Mouse (Mus musculus) forebrain, embryonic 12.5 days (tissue): ENCODE measurements around the gene Atg4c. TPM values are rescaled to one million over a fixed set of nuclear protein-coding genes. Genes with fewer than 3 reads are reported as not detected.

Experiments
- ATAC-seq: fragments of 200-750 bp; cut with Nextera tagmentation; 2 replicates; pipeline ENCODE4 v1.8.0; 2017; ENCODE audit warnings: moderate TSS enrichment; ENCODE audit not compliant: low FRiP score
- H3K27ac ChIP-seq: fragments of 300-500 bp; sonication (generic); 2 replicates; pipeline ENCODE4 v1.5.1; 2016; ENCODE audit warnings: mild to moderate bottlenecking
- H3K27me3 ChIP-seq: fragments of 300-500 bp; sonication (generic); 2 replicates; pipeline ENCODE4 v1.6.1; 2016; ENCODE audit warnings: mild to moderate bottlenecking
- H3K36me3 ChIP-seq: fragments of 300-500 bp; sonication (generic); replicated peaks from 2 replicates; pipeline ENCODE4 v1.6.1; 2016; ENCODE audit warnings: mild to moderate bottlenecking
- H3K4me1 ChIP-seq: fragments of 300-500 bp; sonication (generic); 2 replicates; pipeline ENCODE4 v1.6.1; 2016
- H3K4me2 ChIP-seq: fragments of 300-500 bp; sonication (generic); 2 replicates; pipeline ENCODE4 v1.6.1; 2016; ENCODE audit warnings: mild to moderate bottlenecking, moderate library complexity
- H3K4me3 ChIP-seq: fragments of 300-500 bp; sonication (generic); replicated peaks from 2 replicates; pipeline ENCODE4 v1.5.1; 2016; ENCODE audit warnings: mild to moderate bottlenecking
- H3K9ac ChIP-seq: fragments of 300-500 bp; sonication (generic); 2 replicates; pipeline ENCODE4 v1.6.1; 2016; ENCODE audit warnings: mild to moderate bottlenecking
- H3K9me3 ChIP-seq: fragments of 300-500 bp; sonication (generic); 2 replicates; pipeline ENCODE4 v1.6.1; 2016
- WGBS: fragments of 180-500 bp; shearing (Covaris S2); methylation state at CpG from one replicate; pipeline ENCODE4 v1.1.7; 2016; 5-methylcytosine and 5-hydroxymethylcytosine counted together
- polyA plus RNA-seq: library from polyadenylated mRNA; unstranded; fragments of >200 nt; fragmentation: Nextera tagmentation; extraction: Ambion mirVana; gene quantifications from 2 replicates; pipeline ENCODE4 v1.2.1, GENCODE M21; 2016

The Atg4c gene
- polyA plus RNA-seq, 1 experiment from 2014 or later = 15.6 TPM

GRCm38 (mm10) chr4:99278876-99279275, 85.1 kb downstream of the Atg4c start:
- ATAC-seq = no peak
- peaks cover 11% of the 10 kb centered on the region for H3K4me1 ChIP-seq
- H3K4me2 ChIP-seq = no peak overlapping the region
- no peak overlapping the region for H3K9ac ChIP-seq
- 92% methylated on average over 7 of the region's 7 CpGs for WGBS
- no peaks in the 10 kb centered on the region for H3K9me3 ChIP-seq
- no peaks in the 10 kb centered on the region for H3K27me3 ChIP-seq
- no peak overlapping the region for H3K27ac ChIP-seq
- H3K36me3 ChIP-seq = no peaks in the 10 kb centered on the region
- H3K4me3 ChIP-seq = no peak overlapping the region

- H3K4me1 ChIP-seq = no peaks in the 10 kb centered on the region
- ATAC-seq = no peak
- H3K4me3 ChIP-seq = no peak overlapping the region
- no peaks in the 10 kb centered on the region for H3K9me3 ChIP-seq
- WGBS = 88% methylated on average over 7 of the region's 7 CpGs
- H3K27ac ChIP-seq = no peak overlapping the region
- no peaks in the 10 kb centered on the region for H3K27me3 ChIP-seq
- no peak overlapping the region for H3K4me2 ChIP-seq
- no peaks in the 10 kb centered on the region for H3K36me3 ChIP-seq
- no peak overlapping the region for H3K9ac ChIP-seq
These were observed 88.0 kb downstream of the Atg4c start for GRCm38 (mm10) chr4:99281711-99282110.

- H3K4me1 ChIP-seq = peaks cover 6% of the 10 kb centered on the region
- no peak overlapping the region for H3K4me2 ChIP-seq
- no peak overlapping the region for H3K27ac ChIP-seq
- ATAC-seq = no peak
- 89% methylated on average over 10 of the region's 10 CpGs for WGBS
- no peaks in the 10 kb centered on the region for H3K9me3 ChIP-seq
- no peak overlapping the region for H3K9ac ChIP-seq
- H3K27me3 ChIP-seq = no peaks in the 10 kb centered on the region
- no peaks in the 10 kb centered on the region for H3K36me3 ChIP-seq
- no peak overlapping the region for H3K4me3 ChIP-seq
These were observed 95.6 kb downstream of the Atg4c start for GRCm38 (mm10) chr4:99289286-99289685.

- peaks cover 9% of the 10 kb centered on the region; the same call in 1 of the 2 replicates for H3K9me3 ChIP-seq
- ATAC-seq = no peak
These were observed 104.9 kb downstream of the Atg4c start for GRCm38 (mm10) chr4:99298676-99299075.

GRCm38 (mm10) chr4:99304793-99305192, 111.1 kb downstream of the Atg4c start:
- Histone ChIP-seq H3K4me1 (no peaks in the 10 kb centered on the region), H3K9me3 (peaks cover 9% of the 10 kb centered on the region; the same call in 1 of the 2 replicates), H3K36me3 (no peaks in the 10 kb centered on the region), H3K27ac (no peak overlapping the region), H3K9ac (no peak overlapping the region), H3K4me3 (no peak overlapping the region), H3K4me2 (no peak overlapping the region), H3K27me3 (0 out of 2 replicates have a peak, but pooled peaks cover 2% of the 10 kb centered on the region)
- WGBS = 89% methylated on average over 13 of the region's 13 CpGs
- no peak for ATAC-seq

More at GRCm38 (mm10) chr4:99298676-99299075, 104.9 kb downstream of the Atg4c start:
- no peaks in the 10 kb centered on the region for H3K36me3 ChIP-seq
- no peak overlapping the region for H3K4me3 ChIP-seq
- WGBS = 15% methylated on average over 4 of the region's 4 CpGs
- no peak overlapping the region for H3K27ac ChIP-seq
- no peaks in the 10 kb centered on the region for H3K27me3 ChIP-seq
- peaks cover 7% of the 10 kb centered on the region for H3K4me1 ChIP-seq
- H3K4me2 ChIP-seq = no peak overlapping the region
- no peak overlapping the region for H3K9ac ChIP-seq

Other genes starting within 250 kb of the Atg4c start
- gene Angptl3, start 163.0 kb upstream of the Atg4c start, polyA plus RNA-seq = 1.6 and 2.5 TPM in 2 replicates
- 122 and 129 TPM in 2 replicates for gene Dock7, start 73.0 kb upstream of the Atg4c start, polyA plus RNA-seq
- 0.14 and 0.55 TPM in 2 replicates for gene Gm12689, start 102.0 kb downstream of the Atg4c start, polyA plus RNA-seq